Mouse (Mus musculus) bone marrow macrophage, adult 2 months (primary cell): Measurements from ENCODE around the gene Smcp.

Experiments used
- CTCF ChIP-seq: IDR thresholded peaks from 2 replicates; pipeline ENCODE4 v1.5.1; 2012; ENCODE audit warnings: low read depth, mild to moderate bottlenecking, low read length, moderate library complexity
- POLR2A ChIP-seq: IDR thresholded peaks from 2 replicates; pipeline ENCODE4 v1.6.1; 2012; ENCODE audit warnings: mild to moderate bottlenecking, low read depth, low read length, borderline replicate concordance

DNA sequence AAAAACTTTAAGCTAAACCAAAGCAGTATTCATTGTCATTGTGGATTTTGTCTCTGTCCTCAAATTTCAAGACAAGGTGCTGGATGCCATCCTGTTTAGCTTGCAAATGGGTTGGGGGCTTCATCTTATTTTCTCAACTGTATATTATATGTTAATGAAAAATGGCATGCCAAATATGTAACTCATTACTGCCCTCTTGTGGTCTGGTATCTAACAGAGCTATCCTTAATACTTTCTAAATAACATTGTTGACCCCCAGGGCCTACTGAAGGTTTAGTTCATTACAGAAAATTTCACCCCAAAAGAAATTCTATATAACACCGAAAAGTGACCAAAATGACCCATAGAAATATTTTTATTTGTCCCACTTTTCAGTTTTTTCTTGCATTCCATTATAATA, 13.4 kb upstream of the Smcp start:
- TF ChIP-seq CTCF, result no peak
- no peak for TF ChIP-seq POLR2A
